Comparison of ENCODE assay signal across 12 mouse cellular contexts in the genomic region with DNA sequence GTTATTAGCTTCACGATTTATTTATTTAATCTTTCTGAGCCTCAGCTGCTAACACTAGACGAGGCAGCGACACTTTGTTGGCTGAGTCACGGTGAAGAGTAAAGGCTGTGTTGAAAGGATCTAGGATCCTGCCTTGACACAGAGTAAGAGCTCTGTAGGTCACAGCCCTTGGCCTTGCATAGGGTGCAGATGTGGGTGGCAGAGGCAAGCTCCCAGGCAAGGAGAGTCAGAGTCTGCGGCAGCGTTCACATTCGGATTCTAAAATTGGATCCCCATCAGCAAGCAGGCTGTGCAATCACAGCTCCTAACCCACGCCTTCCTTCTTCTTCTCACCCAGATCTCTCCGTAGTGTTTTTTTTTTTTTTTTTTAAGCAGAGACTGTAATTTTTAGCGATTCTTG.
DNase-seq lines count a peak whose midpoint lies in the region; ATAC-seq and TF ChIP-seq lines count a peak whose summit lies in the region.
"Had no signal": no experiment of that assay in that cellular context is flagged by ENCODE, and none has a peak within 500 bp of the region (broad histone marks: within the 10 kb centered on the region; RNA-seq: fewer than 3 reads in every experiment).

No protein-coding gene starts in this region.

- H3K4me2 ChIP-seq in lung, embryonic 16.5 days (ENCODE audit: low read depth, low read length): no peak overlapping the region
- H3K4me2 ChIP-seq in heart, postnatal 0 days (ENCODE audit: low read depth, low read length): peak overlapping the region; percentile 14; the same call in 1 of the 2 replicates
- H3K4me2 ChIP-seq in midbrain, embryonic 11.5 days: no peak overlapping the region
- no peak overlapping the region for H3K4me2 ChIP-seq in intestine, embryonic 15.5 days (replicated peaks)
- H3K4me2 ChIP-seq: embryonic facial prominence, embryonic 12.5 days; hindbrain, embryonic 13.5 days; limb, embryonic 15.5 days had no signal

- TF ChIP-seq CTCF in heart, postnatal 0 days (IDR thresholded peaks at IDR 0.05; ENCODE audit: low read depth): no peak
- no peak for TF ChIP-seq CTCF in left cerebral cortex, adult 2 months (IDR thresholded peaks at IDR 0.05)

- no peaks in the 10 kb centered on the region for H3K27me3 ChIP-seq in lung, embryonic 16.5 days (ENCODE audit: control insufficient read depth, insufficient read depth, low read depth, low read length)
- no peaks in the 10 kb centered on the region for H3K27me3 ChIP-seq in heart, postnatal 0 days (ENCODE audit: control insufficient read depth, insufficient read depth, low read length)
- H3K27me3 ChIP-seq in midbrain, embryonic 11.5 days (ENCODE audit: control insufficient read depth, insufficient read depth, low read length): no peaks in the 10 kb centered on the region
- H3K27me3 ChIP-seq in intestine, embryonic 15.5 days (replicated peaks): no peaks in the 10 kb centered on the region
- H3K27me3 ChIP-seq: embryonic facial prominence, embryonic 12.5 days; hindbrain, embryonic 13.5 days; limb, embryonic 15.5 days had no signal

- no peak overlapping the region for H3K27ac ChIP-seq in lung, embryonic 16.5 days (ENCODE audit: low read length)
- peak overlapping the region; percentile 50 for H3K27ac ChIP-seq in heart, postnatal 0 days (ENCODE audit: low read depth)
- peak overlapping the region; percentile 72 for H3K27ac ChIP-seq in left cerebral cortex, adult 2 months
- H3K27ac ChIP-seq in midbrain, embryonic 11.5 days (ENCODE audit: low read depth, low read length): no peak overlapping the region
- no peak overlapping the region for H3K27ac ChIP-seq in intestine, embryonic 15.5 days
- H3K27ac ChIP-seq: embryonic facial prominence, embryonic 12.5 days; hindbrain, embryonic 13.5 days; limb, embryonic 15.5 days had no signal

- no peaks in the 10 kb centered on the region for H3K9me3 ChIP-seq in lung, embryonic 16.5 days (ENCODE audit: control insufficient read depth, low read length)
- H3K9me3 ChIP-seq in heart, postnatal 0 days (replicated peaks; ENCODE audit: control insufficient read depth, low read length): no peaks in the 10 kb centered on the region
- H3K9me3 ChIP-seq in midbrain, embryonic 11.5 days (ENCODE audit: control insufficient read depth, low read length): no peaks in the 10 kb centered on the region
- H3K9me3 ChIP-seq in intestine, embryonic 15.5 days: no peaks in the 10 kb centered on the region
- H3K9me3 ChIP-seq: embryonic facial prominence, embryonic 12.5 days; hindbrain, embryonic 13.5 days; limb, embryonic 15.5 days had no signal

- H3K9ac ChIP-seq in lung, embryonic 16.5 days (ENCODE audit: low read length): no peak overlapping the region
- no peak overlapping the region for H3K9ac ChIP-seq in heart, postnatal 0 days (replicated peaks; ENCODE audit: low read depth, low read length)
- no peak overlapping the region for H3K9ac ChIP-seq in midbrain, embryonic 11.5 days (ENCODE audit: low read length)
- H3K9ac ChIP-seq in intestine, embryonic 15.5 days: no peak overlapping the region
- H3K9ac ChIP-seq: embryonic facial prominence, embryonic 12.5 days; hindbrain, embryonic 13.5 days; limb, embryonic 15.5 days had no signal

- no peak for TF ChIP-seq EP300 in heart, postnatal 0 days (IDR thresholded peaks at IDR 0.05; ENCODE audit: low read depth)

- no peaks in the 10 kb centered on the region; the same call in 1 of the 2 replicates for H3K4me1 ChIP-seq in lung, embryonic 16.5 days (replicated peaks; ENCODE audit: control insufficient read depth, insufficient read depth, low read length)
- peaks cover 17% of the 10 kb centered on the region for H3K4me1 ChIP-seq in heart, postnatal 0 days (ENCODE audit: control insufficient read depth, insufficient read depth)
- H3K4me1 ChIP-seq in midbrain, embryonic 11.5 days (ENCODE audit: control insufficient read depth, insufficient read depth, low read length): no peaks in the 10 kb centered on the region
- H3K4me1 ChIP-seq in intestine, embryonic 15.5 days (replicated peaks): 0 out of 2 replicates have a peak, but pooled peaks cover 2% of the 10 kb centered on the region
- H3K4me1 ChIP-seq: embryonic facial prominence, embryonic 12.5 days; hindbrain, embryonic 13.5 days had no signal

- 55% methylated on average over 10 of the region's 10 CpGs for WGBS in lung, embryonic 16.5 days
- 23% methylated on average over 10 of the region's 10 CpGs for WGBS in heart, postnatal 0 days
- 91% methylated on average over 10 of the region's 10 CpGs for WGBS in midbrain, embryonic 11.5 days
- WGBS in intestine, embryonic 15.5 days: 74% methylated on average over 10 of the region's 10 CpGs

- H3K4me3 ChIP-seq in lung, embryonic 16.5 days (ENCODE audit: low read length): no peak overlapping the region
- H3K4me3 ChIP-seq in heart, postnatal 0 days (ENCODE audit: low read depth, low read length): no peak overlapping the region
- no peak overlapping the region for H3K4me3 ChIP-seq in left cerebral cortex, adult 2 months
- H3K4me3 ChIP-seq in midbrain, embryonic 11.5 days (ENCODE audit: low read depth, low read length): no peak overlapping the region
- H3K4me3 ChIP-seq in intestine, embryonic 15.5 days (replicated peaks): no peak overlapping the region
- H3K4me3 ChIP-seq: embryonic facial prominence, embryonic 12.5 days; hindbrain, embryonic 13.5 days; limb, embryonic 15.5 days had no signal

- intact Hi-C loops in left cerebral cortex, adult 2 months (cut with DNase I): loop anchor here (2.0 to 5.0 kb wide), 4 partner anchors 79 to 187 kb away; a partner anchor contains a TSS

- ATAC-seq in lung, embryonic 16.5 days (ENCODE audit: low read depth): peak; percentile 52; the same call in 1 of the 2 replicates
- 0 out of 2 replicates have a peak, but pooled peaks have one; percentile 17 for ATAC-seq in heart, postnatal 0 days (ENCODE audit: insufficient read depth, low read depth)
- ATAC-seq in midbrain, embryonic 11.5 days (ENCODE audit: low FRiP score): no peak
- no peak for ATAC-seq in intestine, embryonic 15.5 days

- H3K36me3 ChIP-seq in lung, embryonic 16.5 days (ENCODE audit: control insufficient read depth, insufficient read depth, low read length): no peaks in the 10 kb centered on the region
- no peaks in the 10 kb centered on the region for H3K36me3 ChIP-seq in heart, postnatal 0 days (replicated peaks; ENCODE audit: control insufficient read depth, insufficient read depth, low read length)
- no peaks in the 10 kb centered on the region for H3K36me3 ChIP-seq in midbrain, embryonic 11.5 days (ENCODE audit: control insufficient read depth, insufficient read depth, low read length)
- H3K36me3 ChIP-seq in intestine, embryonic 15.5 days: no peaks in the 10 kb centered on the region
- H3K36me3 ChIP-seq: embryonic facial prominence, embryonic 12.5 days; hindbrain, embryonic 13.5 days; limb, embryonic 15.5 days had no signal

- no peak for DNase-seq in lung, postnatal 14 days
- DNase-seq in heart, postnatal 0 days (ENCODE audit: low spot score): no peak
- DNase-seq in left cerebral cortex, adult 2 months (ENCODE audit: extremely low spot score in 1 of 2, low spot score in 2 of 2): peak; percentile 42 to 56
- peak; percentile 57 to 77 for DNase-seq in right cerebral cortex, postnatal 36 days (ENCODE audit: low spot score in 2 of 2)
- no peak for DNase-seq in midbrain, embryonic 11.5 days (ENCODE audit: low spot score, missing footprints)
- DNase-seq: cerebellum, adult 8-10 months; kidney, postnatal 10 days had no signal

Comparison
In these comparisons a context has a peak if more than half of its experiments do, and no peak if none do; other contexts are left out.
1. ATAC-seq: peak in lung, embryonic 16.5 days (single experiment) and heart, postnatal 0 days (single experiment); none in midbrain, embryonic 11.5 days (single experiment) and intestine, embryonic 15.5 days (single experiment).
2. H3K27ac ChIP-seq: peak in heart, postnatal 0 days (single experiment) and left cerebral cortex, adult 2 months (single experiment); none in lung, embryonic 16.5 days (single experiment), midbrain, embryonic 11.5 days (single experiment) and intestine, embryonic 15.5 days (single experiment).
3. DNase-seq: peak in left cerebral cortex, adult 2 months (2 of 2) and right cerebral cortex, postnatal 36 days (2 of 2); none in lung, postnatal 14 days (single experiment), heart, postnatal 0 days (single experiment) and midbrain, embryonic 11.5 days (single experiment).